Mouse (Mus musculus) Muller cell, postnatal 12 days (primary cell): Measurements from ENCODE around the gene Gnaq.
"Not testable (repeated sequence)": the region's sequence is repeated elsewhere in the genome, so short reads cannot be mapped to it uniquely, and the experiment has no call there.

ENCODE experiments used
- DNase-seq: peaks from one replicate; pipeline ENCODE4 v3.0.0-alpha.2; 2015; ENCODE audit errors: inconsistent ontology term

Gnaq gene

GRCm38 (mm10) chr19:16142990-16143389 is 10.4 kb downstream of the Gnaq start:
- DNase-seq, result no peak

DNA sequence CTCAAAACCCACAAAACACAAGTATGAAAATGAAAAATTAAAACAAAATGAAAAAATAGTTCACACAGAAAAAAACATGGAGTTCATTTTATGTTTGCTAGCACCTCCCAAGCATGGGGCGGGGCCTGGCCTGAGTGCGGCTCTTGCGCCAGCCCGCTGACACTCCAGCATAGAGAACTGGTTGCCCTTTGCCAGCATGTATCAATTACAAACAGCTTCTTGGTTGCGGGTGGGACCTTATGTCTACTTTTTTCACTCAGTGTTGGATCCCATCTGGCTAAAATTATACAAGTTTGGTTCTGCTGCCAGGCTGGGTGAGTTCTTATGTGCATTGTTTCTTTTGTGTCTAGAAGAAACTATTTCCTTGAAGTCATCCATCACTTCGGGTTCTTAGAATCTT is 14.8 kb downstream of the Gnaq start:
- DNase-seq, result no peak

DNA sequence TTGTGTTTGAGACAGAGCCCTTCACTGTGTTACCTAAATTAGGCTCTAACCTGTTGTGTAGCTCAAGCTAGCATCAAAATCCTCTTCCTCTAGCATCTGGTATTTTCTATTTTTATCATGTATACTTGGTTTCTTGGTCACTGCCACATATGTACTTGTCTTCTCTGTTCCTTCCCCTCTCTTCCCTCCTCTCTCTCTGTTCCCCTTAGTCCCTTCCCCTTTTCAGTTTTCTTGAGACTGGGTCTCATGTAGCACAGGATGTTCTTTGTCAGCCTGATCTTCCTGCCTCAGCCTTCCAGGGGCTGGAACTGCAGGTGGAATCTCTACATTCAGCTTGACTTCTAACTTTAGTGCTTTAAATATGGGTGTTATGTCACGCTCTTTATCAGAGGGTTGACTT is 16.5 kb downstream of the Gnaq start:
- DNase-seq, result no peak

DNA sequence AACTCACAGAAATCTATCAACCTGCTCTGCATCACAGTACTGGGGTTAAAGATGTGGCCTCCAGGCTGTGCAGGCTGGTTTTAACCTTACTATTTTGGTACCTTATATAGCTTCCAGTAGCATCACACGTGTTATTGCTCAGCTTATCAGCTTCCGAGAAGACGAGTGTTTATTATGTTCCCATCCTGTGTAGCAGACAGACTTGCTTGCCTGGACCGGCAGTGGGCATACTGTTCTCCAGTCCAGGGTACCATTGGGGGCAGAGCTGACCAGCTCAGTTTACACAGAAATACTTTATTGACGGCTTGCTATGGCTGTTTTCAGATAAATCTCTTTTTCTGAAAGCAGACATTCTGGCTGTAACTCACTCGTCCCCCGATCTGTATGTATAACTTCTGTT is 17.7 kb downstream of the Gnaq start:
- no peak for DNase-seq

DNA sequence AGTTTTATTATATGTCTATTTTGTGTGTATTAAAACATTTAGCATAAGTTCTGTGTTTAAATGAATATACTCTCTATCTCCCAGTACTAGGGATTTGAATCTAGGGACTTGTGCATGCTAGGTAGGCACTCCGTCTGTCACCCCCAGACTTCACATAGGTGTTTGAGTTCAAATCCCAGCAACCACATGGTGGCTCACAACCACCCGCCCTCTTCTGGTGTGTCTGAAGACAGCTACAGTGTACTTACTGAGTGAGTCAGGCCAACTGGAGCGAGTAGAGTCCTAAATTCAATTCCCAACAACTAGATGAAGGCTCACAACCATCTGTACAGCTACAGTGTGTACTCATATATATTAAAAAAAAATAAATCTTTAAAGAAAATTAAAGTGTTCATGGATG is 21.2 kb downstream of the Gnaq start:
- DNase-seq, result no peak

GRCm38 (mm10) chr19:16154480-16154879 is 21.8 kb downstream of the Gnaq start:
- DNase-seq, result no peak

GRCm38 (mm10) chr19:16157120-16157519 is 24.5 kb downstream of the Gnaq start:
- DNase-seq, result no peak

DNA sequence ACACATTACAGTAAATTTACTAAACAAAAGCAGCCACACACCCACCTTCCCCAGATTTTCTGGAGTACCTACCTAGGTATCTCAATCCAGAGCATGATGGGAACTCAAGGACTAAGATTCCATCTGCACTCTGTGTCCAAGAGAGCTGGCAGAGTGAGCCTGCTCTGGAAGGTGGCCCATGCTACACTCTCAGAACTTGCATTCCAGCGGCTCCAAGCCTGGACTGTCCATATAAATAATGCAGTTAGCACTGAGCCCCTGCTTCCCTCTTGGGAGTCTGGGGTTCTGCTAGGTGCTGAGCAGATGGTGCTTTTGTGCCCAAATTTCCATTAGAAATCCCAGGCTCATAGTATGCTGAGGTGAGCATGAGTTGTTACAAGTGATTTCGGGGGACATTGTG is 28.1 kb downstream of the Gnaq start:
- peak; percentile 33 for DNase-seq

- no peak for DNase-seq
Observed at GRCm38 (mm10) chr19:16161222-16161621, 28.6 kb downstream of the Gnaq start.

DNA sequence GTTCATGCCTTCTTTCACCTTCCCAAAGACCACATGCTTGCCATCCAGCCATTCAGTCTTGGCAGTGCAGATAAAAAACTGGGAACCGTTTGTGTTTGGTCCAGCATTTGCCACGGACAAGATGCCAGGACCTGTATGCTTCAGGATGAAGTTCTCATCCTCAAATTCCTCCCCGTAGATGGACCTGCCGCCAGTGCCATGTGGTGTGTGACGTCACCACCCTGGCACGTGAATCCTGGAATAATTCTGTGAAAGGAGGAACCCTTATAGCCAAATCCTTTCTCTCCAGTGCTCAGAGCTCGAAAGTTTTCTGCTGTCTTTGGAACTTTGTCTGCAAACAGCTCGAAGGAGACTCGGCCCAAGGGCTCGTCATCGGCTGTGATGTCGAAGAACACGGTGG is 31.8 kb downstream of the Gnaq start:
- DNase-seq, result not testable (repeated sequence)

GRCm38 (mm10) chr19:16167185-16167584 is 34.6 kb downstream of the Gnaq start:
- peak; percentile 70 for DNase-seq

- peak; percentile 35 for DNase-seq
Observed at GRCm38 (mm10) chr19:16168192-16168591, 35.6 kb downstream of the Gnaq start.

DNA sequence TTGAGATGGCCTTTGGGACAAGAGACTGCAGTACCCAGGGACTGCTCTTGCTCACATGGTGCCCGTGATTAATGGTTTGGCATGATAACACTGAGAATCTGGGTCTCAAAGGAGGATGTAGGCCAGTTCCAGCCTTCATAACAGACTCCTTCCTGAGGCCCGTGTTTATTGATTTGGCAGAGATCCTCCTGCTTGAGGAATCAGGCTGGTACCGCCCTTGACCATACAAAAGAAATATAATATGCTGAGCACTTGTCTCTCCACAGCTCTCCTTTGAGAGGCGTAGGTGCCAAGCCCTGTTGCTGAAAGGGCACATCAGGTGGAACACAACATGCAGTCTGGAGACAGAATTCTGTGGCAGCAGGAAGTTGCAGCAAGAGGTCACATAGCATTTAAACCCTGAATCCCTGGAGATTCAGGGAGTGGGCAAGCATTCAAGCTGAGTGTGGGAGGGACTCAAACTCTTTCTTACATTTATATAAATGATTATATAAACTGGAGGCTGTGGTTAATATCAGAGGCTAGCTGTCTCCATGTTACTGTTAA is 36.1 kb downstream of the Gnaq start:
- peak; percentile 54 for DNase-seq

DNA sequence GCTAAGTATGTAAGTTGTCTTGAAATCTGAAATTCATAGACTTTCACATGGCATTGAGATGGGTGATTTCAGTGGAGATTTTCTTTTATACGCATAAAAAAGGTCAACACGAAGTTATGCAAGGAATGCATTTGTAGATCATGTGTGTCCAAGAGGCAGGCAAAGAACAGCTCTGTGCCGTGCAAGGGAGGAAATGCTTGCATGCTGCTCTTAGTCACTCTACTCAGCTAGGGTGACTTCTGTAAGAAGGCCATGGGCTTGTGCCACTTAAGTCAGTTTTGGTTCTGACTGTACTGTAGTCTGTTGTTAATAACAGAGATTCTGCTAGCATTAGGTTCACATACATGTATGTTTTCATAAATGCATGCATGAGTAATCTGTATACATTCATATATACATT is 38.1 kb downstream of the Gnaq start:
- no peak for DNase-seq

DNA sequence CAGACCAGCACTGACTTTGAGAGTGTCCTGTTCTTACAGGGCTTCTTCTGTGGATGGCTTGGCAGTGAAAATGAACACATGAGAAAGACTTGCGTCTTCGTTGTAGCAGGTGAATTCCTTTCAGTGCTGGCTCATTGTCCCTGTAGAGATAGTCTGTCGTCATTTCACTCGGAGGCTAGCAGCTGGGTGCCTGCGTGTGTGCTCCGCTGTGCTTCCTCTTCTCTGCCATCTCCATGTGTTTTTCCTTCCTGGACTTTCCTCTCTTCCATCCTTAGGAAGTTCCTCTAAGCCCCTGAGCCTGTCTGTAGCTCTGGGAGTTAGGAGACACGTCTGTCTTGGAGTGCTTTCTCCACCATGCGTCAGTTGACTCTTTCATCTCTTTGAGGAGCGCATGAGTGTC is 41.1 kb downstream of the Gnaq start:
- no peak for DNase-seq

- DNase-seq, result no peak
Observed at GRCm38 (mm10) chr19:16176426-16176825, 43.8 kb downstream of the Gnaq start.

GRCm38 (mm10) chr19:16177139-16177727 is 44.6 kb downstream of the Gnaq start:
- no peak for DNase-seq

- DNase-seq, result no peak
Observed at GRCm38 (mm10) chr19:16181258-16181657, 48.6 kb downstream of the Gnaq start.

- DNase-seq, result no peak
Observed at GRCm38 (mm10) chr19:16181852-16182475, 49.3 kb downstream of the Gnaq start.

DNA sequence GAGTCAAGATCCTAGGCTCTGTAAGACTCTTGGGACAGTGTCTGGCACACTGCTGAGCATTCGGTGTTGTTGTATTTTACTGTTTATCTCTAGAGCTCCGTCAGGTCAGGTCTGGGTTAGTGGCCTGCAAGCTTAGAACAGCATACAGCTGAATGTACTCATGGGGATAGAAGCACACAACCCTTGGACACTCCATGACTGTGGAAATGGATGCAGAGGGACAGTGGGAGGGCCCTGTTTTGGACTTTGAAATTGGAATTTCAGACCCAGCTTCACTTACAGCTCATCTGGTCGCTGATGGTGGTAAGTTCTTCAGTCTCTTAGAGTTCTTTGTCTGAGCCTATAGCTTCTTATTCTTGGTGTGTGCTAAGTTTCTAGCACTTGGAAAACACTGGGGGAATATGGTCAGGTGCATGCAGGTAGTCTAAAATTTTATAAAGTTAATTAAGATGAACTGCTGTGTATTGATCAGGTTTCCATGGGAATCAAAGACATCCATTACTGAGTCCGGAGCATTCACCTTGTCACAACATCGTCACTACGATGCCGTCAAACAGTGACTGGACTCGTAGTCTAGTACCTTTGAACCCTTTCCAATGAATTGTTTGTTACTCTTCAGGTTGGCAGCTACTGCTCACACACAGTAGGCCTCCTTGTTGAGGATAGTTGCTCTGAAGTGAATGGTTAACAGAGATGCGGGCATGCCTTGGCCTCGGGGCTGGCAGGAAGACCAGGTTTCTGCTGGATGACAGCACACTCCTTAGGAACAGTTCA is 51.1 kb downstream of the Gnaq start:
- DNase-seq, result no peak

DNA sequence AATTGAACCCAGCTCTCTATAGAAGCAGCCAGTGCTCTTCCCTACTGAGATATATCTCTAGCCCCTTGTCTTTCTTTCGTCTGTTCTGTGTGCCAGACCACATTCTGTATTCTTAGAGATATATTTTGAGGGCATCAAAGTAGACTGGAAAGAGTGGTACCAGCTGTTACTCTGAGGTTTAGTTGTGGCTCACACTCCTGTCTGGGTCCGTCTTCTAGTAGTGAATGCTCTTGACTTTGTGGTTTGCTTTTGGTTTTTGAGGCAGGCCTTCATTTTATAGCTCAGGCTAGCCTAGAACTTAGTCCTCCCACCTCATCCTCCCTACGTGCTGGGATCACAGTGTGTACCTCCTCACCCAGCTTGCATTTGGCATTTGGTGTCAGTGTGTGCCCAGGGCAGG is 54.4 kb downstream of the Gnaq start:
- no peak for DNase-seq

GRCm38 (mm10) chr19:16187952-16188351 is 55.3 kb downstream of the Gnaq start:
- DNase-seq, result no peak
